Mouse (Mus musculus) right cerebral cortex, adult 18-20 months (tissue): ENCODE data around the gene Slc38a10.

Experiments
- DNase-seq: peaks from one replicate; pipeline ENCODE4 v3.0.0; 2022; ENCODE audit warnings: mixed read lengths

The Slc38a10 gene

GRCm38 (mm10) chr11:120175948-120176347 lies 24.8 kb upstream of the Slc38a10 start:
- no peak for DNase-seq

GRCm38 (mm10) chr11:120173213-120173612 lies 22.1 kb upstream of the Slc38a10 start:
- no peak for DNase-seq

GRCm38 (mm10) chr11:120171168-120171567 lies 20.0 kb upstream of the Slc38a10 start:
- no peak for DNase-seq

GRCm38 (mm10) chr11:120169208-120169992 lies 18.3 kb upstream of the Slc38a10 start:
- no peak for DNase-seq

DNA sequence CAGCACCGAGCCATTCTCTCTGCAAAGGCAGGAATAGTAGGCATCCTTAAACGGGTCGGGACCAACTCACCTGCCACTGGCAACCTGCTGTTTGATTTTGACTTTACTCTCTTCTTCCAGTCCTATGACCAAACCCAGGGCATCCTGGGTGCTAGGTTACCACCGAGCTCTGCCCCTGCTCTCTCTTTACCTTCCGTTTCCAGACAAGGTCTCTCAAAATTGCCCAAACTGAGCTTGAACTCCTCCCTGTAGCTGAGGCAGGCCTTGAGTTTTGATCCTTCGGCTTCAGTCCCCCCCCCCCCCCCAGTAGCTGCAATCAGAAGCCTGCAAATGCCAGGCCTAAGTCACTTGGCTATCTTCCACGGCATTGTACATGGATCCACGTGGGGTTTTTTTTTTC lies 17.4 kb upstream of the Slc38a10 start:
- DNase-seq = no peak

GRCm38 (mm10) chr11:120167921-120168356 lies 16.8 kb upstream of the Slc38a10 start:
- DNase-seq = no peak

DNA sequence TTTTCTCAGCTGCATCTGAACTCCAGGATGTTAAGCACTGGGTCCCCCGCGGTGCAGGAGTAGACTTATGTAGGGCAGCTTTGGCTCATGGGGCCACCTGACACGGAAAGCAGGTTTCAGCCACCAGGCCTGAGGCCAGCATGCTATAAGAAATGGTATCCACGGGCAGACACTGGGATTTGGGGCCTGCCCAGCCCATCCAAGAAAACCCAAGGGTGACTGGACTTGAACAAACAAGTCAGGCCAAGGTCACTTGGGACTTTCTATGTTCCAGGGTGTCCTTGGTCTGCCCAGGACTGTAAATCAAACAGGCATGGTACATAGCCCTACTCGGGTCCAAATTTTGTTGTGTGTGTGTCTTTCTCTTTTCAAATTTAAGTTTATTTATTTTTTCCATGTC lies 15.9 kb upstream of the Slc38a10 start:
- DNase-seq = no peak

DNA sequence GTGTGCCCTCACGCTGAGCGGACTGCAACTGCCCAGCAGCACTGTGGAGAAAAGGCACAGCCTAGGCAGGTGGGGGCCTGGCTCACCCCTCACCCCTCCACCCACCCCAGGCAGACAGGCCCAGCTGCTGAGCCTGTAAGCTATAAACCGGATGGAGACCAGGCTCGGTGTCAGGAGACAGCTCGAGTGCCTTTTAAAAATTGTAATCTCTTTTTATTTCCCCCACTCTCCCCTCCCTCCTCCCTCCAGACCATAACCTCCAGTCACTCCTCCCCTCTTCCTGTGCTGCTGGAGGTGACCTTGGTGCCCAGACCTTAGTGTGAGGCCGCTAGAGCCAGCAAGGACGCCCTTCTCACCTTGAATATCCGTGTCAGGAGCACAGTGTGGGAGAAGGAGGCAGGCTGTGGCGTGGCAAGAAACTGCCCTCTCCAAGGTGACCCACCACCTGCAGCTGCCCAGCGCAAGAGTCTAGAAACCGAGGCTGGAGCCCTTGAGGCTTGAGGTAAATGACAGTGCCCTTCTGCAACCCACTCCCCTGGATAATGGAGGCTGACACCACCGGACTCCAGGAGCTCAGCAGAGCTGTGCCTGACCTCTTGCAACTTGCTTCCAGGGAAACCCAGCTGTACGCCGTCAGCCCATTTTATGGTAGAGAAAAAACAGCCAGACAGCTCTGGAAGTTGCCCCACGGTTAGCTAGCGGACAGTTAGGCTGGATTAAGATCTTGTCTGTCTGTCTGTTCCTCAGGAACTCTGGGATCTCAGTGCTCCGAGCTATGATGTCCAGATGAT lies 13.5 kb upstream of the Slc38a10 start:
- no peak for DNase-seq

- no peak for DNase-seq
These were observed 12.9 kb upstream of the Slc38a10 start for GRCm38 (mm10) chr11:120164028-120164427.

- no peak for DNase-seq
These were observed 12.1 kb upstream of the Slc38a10 start for GRCm38 (mm10) chr11:120163207-120163606.

GRCm38 (mm10) chr11:120161245-120161644 lies 10.1 kb upstream of the Slc38a10 start:
- DNase-seq = no peak

- DNase-seq = no peak
These were observed 9.3 kb upstream of the Slc38a10 start for GRCm38 (mm10) chr11:120160478-120160877.

DNA sequence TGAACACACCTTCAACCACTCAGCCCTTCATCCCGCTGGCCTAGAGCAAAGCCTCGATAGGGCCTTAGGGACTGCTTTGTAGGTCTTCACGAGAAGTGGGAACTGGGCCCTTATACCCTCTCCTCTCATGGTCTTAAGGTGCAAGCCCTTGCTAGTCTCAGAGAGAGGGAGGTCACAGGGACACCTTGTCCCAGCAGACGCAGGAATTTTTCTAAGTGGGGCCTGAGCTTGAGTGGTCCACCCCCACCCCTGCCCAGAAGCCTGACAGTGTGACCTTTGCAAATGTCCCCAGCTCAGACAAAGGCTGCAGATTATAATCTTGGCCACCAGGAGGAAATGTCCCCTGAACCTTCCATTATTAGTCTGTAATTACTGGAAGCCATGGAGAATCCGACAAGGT lies 8.5 kb upstream of the Slc38a10 start:
- DNase-seq = no peak

- no peak for DNase-seq
These were observed 7.7 kb upstream of the Slc38a10 start for GRCm38 (mm10) chr11:120158828-120159227.

GRCm38 (mm10) chr11:120150440-120151112 lies 570 bp downstream of the Slc38a10 start:
- peak; percentile 37 for DNase-seq

DNA sequence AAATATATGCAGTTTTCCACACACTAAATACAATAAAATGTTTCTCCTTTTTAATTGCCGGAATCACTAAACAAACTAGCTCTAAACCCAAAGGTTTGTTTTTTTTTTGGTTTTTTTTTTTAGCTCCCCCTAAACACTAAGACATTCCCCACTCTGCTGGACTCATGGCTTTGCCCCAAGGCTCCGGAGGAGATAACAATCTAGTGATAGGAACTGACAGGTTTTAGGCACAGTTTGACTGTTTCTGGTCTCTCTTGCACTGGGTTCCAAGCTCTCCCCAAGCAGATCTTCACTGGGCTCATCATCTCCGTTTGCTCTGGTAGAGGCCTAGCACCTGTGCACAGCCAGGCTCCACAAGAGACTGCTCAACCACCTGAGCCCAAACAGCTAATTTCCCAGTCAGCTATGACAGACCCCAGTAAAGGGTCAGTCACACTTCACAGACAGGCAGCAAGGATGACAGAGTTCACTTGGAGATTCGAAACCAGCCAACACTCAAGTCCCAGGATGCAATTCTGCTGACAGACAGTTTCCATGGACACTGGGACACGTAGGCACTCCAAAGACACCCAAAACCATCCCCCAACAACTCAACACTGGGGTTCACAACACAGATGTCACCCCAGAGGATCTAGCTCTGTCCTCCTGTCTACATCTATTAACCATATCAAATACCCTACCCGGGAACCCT lies 1.5 kb downstream of the Slc38a10 start:
- DNase-seq = no peak

DNA sequence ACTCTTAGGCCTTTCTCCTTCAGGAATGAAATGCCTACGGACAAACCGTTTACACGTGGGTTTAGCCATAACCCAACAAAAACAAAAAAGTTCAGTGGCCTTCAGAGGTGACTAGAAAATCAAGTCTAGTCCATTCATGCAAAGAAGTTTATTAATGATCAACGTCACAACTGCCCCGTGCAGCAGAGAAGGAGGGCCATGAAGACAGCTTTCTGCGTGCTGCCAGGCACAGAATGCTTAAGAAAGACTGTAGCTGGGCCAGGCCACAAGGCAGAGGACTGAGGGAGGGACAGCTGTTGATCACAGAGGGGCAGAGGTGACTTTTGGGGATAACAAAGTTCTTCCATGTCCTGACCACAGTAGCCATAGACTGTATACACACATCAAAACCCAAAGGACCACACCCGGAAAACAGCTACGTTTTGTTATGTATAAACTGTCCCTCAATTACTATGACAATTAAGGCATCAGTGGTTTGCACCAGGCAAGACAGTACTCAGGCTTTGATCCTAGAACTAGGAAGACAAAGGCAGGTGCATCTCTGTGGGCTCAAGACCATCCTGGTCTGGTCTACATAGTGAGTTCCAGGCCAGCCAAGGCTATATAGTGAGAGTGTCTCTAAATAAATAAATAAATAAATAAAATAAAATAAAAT lies 2.8 kb downstream of the Slc38a10 start:
- no peak for DNase-seq

DNA sequence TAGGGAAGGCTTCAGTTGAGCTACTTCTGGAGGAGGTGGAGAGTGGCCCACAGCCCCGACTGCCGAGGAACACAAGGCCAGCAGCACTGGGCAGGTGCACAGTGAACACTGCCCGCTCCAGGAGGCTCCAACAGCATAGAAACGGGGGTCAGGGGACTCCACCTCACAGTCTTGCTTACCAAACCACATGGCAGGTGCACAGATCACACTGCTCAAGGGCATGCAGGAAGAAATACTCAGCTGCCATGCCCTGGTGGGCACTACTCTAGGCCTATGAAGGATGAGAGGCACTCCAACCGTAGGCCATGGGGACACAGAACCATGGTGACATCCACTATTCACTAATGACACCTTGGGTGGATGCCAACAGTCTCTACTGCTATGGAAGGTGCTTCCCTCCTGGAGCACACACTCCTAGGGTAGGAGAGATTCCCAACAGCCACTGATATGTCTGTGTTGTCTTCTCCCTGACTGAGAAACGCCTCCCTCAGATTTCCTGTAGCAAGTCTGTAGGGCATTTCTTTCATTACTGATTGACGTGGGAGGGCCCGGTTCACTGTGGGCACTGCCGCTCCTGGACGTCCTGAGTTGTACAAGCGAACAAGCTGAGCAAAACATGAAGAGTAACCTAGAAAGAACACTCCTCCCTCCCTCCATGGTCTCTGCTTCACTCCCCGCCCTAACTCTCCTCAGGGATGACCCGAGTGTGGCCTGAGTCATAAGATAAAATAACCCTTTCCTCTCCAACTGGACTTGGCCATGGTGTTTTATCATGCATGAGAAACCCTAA lies 7.2 kb downstream of the Slc38a10 start:
- DNase-seq = no peak

DNA sequence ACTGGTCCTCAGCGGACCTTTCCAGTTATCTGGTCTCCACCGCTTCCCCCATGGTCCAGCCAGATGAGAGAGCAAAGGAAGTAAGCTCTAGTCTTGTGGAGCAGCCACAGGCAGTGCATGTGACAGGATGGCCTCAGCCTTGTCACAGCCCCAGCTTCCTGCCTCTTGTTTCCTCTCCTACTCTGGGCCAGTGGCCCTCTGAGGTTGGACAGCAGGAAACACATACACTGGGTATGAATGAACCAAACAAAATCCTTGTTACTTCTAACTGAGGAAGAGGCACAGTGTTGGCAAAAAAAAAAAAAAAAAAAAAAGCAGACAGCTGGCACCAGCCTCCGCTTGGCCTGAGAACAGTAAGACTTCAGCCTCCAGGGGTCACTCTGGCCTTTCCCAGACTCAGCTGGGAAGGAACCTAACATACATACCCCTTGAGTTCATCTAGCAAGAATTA lies 8.5 kb downstream of the Slc38a10 start:
- DNase-seq = no peak

GRCm38 (mm10) chr11:120140255-120140654 lies 10.9 kb downstream of the Slc38a10 start:
- DNase-seq = no peak

- peak; percentile 52 for DNase-seq
These were observed 11.8 kb downstream of the Slc38a10 start for GRCm38 (mm10) chr11:120139309-120139731.
